Mouse (Mus musculus): Measurements from ENCODE around the gene Kcnmb3. TPM values are rescaled to one million over a fixed set of nuclear protein-coding genes. Genes with fewer than 3 reads are reported as not detected.

The Kcnmb3 gene
- polyA plus RNA-seq, 1 experiment from 2014 or later = 0.28 TPM

DNA sequence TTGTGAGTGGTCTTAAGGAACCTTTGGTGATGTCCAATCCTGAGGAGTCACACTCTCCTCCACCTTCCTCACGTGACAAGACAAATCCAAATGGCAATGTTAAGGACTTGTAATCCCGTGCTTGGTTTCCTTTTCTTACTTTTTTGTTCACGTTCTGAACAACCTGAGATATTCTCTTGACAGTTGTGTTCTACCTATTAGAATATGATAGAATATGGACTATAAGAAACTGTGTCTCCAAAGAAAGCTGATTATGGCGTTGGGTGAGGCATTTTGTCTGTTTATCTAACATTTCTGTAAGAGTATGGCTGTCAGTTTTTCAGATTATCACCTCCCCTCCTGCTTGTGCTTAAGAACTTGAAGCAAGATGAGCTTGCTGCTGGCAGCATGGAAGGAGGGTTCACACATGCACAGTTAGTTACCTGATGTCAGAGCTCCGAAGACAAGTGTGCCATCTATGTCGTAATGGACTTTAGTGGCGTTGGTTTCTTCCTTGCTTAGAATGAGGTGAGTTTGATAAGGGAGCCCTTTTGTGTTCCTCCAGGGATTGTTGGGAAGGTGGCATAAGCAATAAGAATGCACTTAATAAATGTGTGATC, 20.8 kb upstream of the Kcnmb3 start:
- DNase-seq (ENCODE audit: low spot score) = no peak
- H3K4me3 ChIP-seq (ENCODE audit: low read depth, low read length) = no peak overlapping the region
- no peaks in the 10 kb centered on the region for H3K27me3 ChIP-seq (ENCODE audit: control insufficient read depth, insufficient read depth, low read length)
- no peaks in the 10 kb centered on the region for H3K9me3 ChIP-seq (ENCODE audit: control insufficient read depth, low read length)
- ATAC-seq (ENCODE audit: insufficient number of reproducible peaks, low FRiP score, low TSS enrichment, low read depth) = no peak
- H3K4me1 ChIP-seq (ENCODE audit: control insufficient read depth, insufficient read depth, low read length) = no peaks in the 10 kb centered on the region
- no peak overlapping the region for H3K27ac ChIP-seq (replicated peaks; ENCODE audit: low read depth, low read length)
- H3K36me3 ChIP-seq (ENCODE audit: control insufficient read depth, insufficient read depth, low read length) = peaks cover 2% of the 10 kb centered on the region; the same call in 1 of the 2 replicates
- no peak overlapping the region for H3K9ac ChIP-seq (ENCODE audit: low read length)
- WGBS = 91% methylated on average over 7 of the region's 7 CpGs
- H3K4me2 ChIP-seq (ENCODE audit: low read depth, severe bottlenecking) = no peak overlapping the region

GRCm38 (mm10) chr3:32511191-32511550, 19.1 kb upstream of the Kcnmb3 start:
- no peak overlapping the region for H3K27ac ChIP-seq (replicated peaks; ENCODE audit: low read depth, low read length)
- DNase-seq (ENCODE audit: low spot score) = no peak
- H3K9ac ChIP-seq (ENCODE audit: low read length) = peak overlapping the region; percentile 92; the same call in 1 of the 2 replicates
- no peak for ATAC-seq (ENCODE audit: insufficient number of reproducible peaks, low FRiP score, low TSS enrichment, low read depth)
- no peaks in the 10 kb centered on the region for H3K36me3 ChIP-seq (ENCODE audit: control insufficient read depth, insufficient read depth, low read length)
- H3K27me3 ChIP-seq (ENCODE audit: control insufficient read depth, insufficient read depth, low read length) = no peaks in the 10 kb centered on the region
- H3K4me2 ChIP-seq (ENCODE audit: low read depth, severe bottlenecking) = peak overlapping the region; percentile 57
- peak overlapping the region; percentile 70 for H3K4me3 ChIP-seq (ENCODE audit: low read depth, low read length)
- 7% methylated on average over 13 of the region's 13 CpGs for WGBS
- H3K9me3 ChIP-seq (ENCODE audit: control insufficient read depth, low read length) = no peaks in the 10 kb centered on the region
- no peaks in the 10 kb centered on the region for H3K4me1 ChIP-seq (ENCODE audit: control insufficient read depth, insufficient read depth, low read length)

- no peaks in the 10 kb centered on the region for H3K4me1 ChIP-seq (ENCODE audit: control insufficient read depth, insufficient read depth, low read length)
- under 1% methylated on average over 57 of the region's 69 CpGs for whole genome bisulfite sequencing
- H3K4me3 ChIP-seq (ENCODE audit: low read depth, low read length) = peak overlapping the region; percentile 70
- H3K9ac ChIP-seq (ENCODE audit: low read length) = peak overlapping the region; percentile 92
- ATAC-seq (ENCODE audit: insufficient number of reproducible peaks, low FRiP score, low TSS enrichment, low read depth) = peak; percentile 93
- no peaks in the 10 kb centered on the region for H3K9me3 ChIP-seq (ENCODE audit: control insufficient read depth, low read length)
- H3K4me2 ChIP-seq (ENCODE audit: low read depth, severe bottlenecking) = peak overlapping the region; percentile 57
- H3K36me3 ChIP-seq (ENCODE audit: control insufficient read depth, insufficient read depth, low read length) = no peaks in the 10 kb centered on the region
- peak overlapping the region; percentile 62 for H3K27ac ChIP-seq (replicated peaks; ENCODE audit: low read depth, low read length)
- no peaks in the 10 kb centered on the region for H3K27me3 ChIP-seq (ENCODE audit: control insufficient read depth, insufficient read depth, low read length)
- DNase-seq (ENCODE audit: low spot score) = peak; percentile 99
Measured at GRCm38 (mm10) chr3:32510375-32511190, 18.6 kb upstream of the Kcnmb3 start.

- peak within 1 kb of the TSS; percentile 70 for H3K4me3 ChIP-seq (ENCODE audit: low read depth, low read length)
- no peaks in the 10 kb centered on the region for H3K4me1 ChIP-seq (ENCODE audit: control insufficient read depth, insufficient read depth, low read length)
- H3K4me2 ChIP-seq (ENCODE audit: low read depth, severe bottlenecking) = peak within 1 kb of the TSS; percentile 57
- ATAC-seq (ENCODE audit: insufficient number of reproducible peaks, low FRiP score, low TSS enrichment, low read depth) (peak; percentile 1; the same call in 1 of the 2 replicates), DNase-seq (ENCODE audit: low spot score) (no peak)
- H3K27ac ChIP-seq (replicated peaks; ENCODE audit: low read depth, low read length) = peak within 1 kb of the TSS; percentile 62
- peak within 1 kb of the TSS; percentile 92 for H3K9ac ChIP-seq (ENCODE audit: low read length)
- no peaks in the 10 kb centered on the region for H3K36me3 ChIP-seq (ENCODE audit: control insufficient read depth, insufficient read depth, low read length)
- H3K27me3 ChIP-seq (ENCODE audit: control insufficient read depth, insufficient read depth, low read length) = no peaks in the 10 kb centered on the region
- WGBS = 8% methylated on average over 24 of the region's 24 CpGs
- H3K9me3 ChIP-seq (ENCODE audit: control insufficient read depth, low read length) = no peaks in the 10 kb centered on the region
Measured at GRCm38 (mm10) chr3:32509496-32510374, 17.7 kb upstream of the Kcnmb3 start, which contains the start of gene Zfp639. Gene Zfp639 (plus strand): TSS chr3:32510259.

DNA sequence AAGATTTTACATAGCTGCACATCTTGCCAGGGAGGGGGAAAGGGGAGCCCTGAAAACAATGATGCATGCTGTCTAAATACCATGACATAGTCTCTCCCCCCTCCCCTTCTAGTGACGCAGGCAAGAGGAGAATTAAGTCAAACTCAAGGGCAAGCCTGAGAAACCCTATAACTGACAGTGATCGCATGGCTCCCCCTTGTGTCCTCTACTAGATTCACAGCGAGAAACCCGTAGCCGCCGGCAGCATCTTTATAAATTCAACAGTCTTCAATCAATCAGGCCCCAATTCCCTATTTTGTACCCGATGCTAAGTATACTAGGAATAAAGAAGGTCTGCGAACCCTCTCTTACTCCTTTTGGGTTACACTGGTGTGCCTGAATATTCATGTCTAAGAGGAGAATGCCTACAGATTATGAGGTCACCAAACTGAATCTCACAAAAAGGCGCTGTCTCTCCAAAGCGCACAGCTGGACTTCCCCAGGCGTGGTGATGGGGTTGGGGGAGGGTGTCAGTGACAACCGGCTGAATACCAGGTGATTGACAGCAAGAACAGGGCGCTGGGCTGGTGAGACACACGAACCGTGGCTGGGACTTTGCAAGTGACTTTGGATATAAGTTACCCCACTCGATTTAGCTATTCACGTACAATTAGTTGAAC, 16.8 kb upstream of the Kcnmb3 start:
- no peaks in the 10 kb centered on the region for H3K27me3 ChIP-seq (ENCODE audit: control insufficient read depth, insufficient read depth, low read length)
- H3K4me2 ChIP-seq (ENCODE audit: low read depth, severe bottlenecking) = peak overlapping the region; percentile 29
- no peak overlapping the region for H3K4me3 ChIP-seq (ENCODE audit: low read depth, low read length)
- H3K4me1 ChIP-seq (ENCODE audit: control insufficient read depth, insufficient read depth, low read length) = no peaks in the 10 kb centered on the region
- H3K36me3 ChIP-seq (ENCODE audit: control insufficient read depth, insufficient read depth, low read length) = no peaks in the 10 kb centered on the region
- no peak overlapping the region for H3K27ac ChIP-seq (replicated peaks; ENCODE audit: low read depth, low read length)
- H3K9ac ChIP-seq (ENCODE audit: low read length) = no peak overlapping the region
- H3K9me3 ChIP-seq (ENCODE audit: control insufficient read depth, low read length) = no peaks in the 10 kb centered on the region
- 4% methylated on average over 17 of the region's 17 CpGs for WGBS
- ATAC-seq (ENCODE audit: insufficient number of reproducible peaks, low FRiP score, low TSS enrichment, low read depth) (no peak), DNase-seq (ENCODE audit: low spot score) (peak; percentile 80)

DNA sequence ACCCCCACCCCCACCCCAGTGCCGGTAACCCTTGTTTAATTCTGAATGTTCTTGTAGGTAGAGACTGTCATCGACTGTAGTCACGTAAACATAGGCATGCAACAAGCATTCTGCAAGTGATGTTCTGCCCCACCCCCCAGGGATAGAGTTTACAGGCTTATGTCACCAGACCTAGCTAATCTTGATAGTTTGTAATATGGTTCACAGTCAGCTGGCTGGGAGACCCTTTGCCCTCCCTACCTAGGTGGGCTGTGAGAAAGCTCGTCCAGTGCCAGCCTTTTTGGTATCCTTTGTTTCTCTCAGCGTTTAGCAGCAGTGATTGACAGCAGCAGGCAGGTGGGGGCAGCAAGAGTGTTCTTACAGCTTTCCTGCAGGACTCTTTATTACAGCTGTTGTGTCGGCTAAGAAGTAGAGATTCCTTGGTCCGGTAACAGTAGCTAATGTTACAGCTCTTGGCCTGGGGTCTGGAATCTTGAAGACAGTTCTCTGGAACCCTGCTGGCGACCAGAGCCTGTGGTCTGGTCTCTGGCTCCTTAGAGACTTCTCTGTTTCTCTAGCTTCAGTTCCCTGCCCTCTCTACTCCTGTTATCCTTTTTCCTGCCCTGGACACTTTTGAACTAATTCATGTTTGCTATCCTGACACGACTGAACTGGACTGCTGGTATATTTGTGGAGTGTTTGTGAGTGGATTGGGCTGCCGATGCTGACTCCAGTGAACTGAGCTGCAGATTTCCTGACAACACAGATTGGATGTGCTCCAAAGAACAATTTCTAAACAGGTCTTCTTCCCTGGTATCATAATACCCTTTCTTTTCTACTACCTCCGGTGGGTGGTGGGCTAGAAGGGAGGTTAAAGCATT, 14.6 kb upstream of the Kcnmb3 start:
- WGBS = 66% methylated on average over 11 of the region's 11 CpGs
- H3K9ac ChIP-seq (ENCODE audit: low read length) = no peak overlapping the region
- no peak for DNase-seq (ENCODE audit: low spot score)

GRCm38 (mm10) chr3:32505841-32506240, 13.8 kb upstream of the Kcnmb3 start:
- 83% methylated on average over 3 of the region's 3 CpGs for WGBS
- Histone ChIP-seq H3K4me2 (ENCODE audit: low read depth, severe bottlenecking) (no peak overlapping the region), H3K9me3 (ENCODE audit: control insufficient read depth, low read length) (no peaks in the 10 kb centered on the region), H3K27me3 (ENCODE audit: control insufficient read depth, insufficient read depth, low read length) (no peaks in the 10 kb centered on the region), H3K9ac (ENCODE audit: low read length) (no peak overlapping the region), H3K4me1 (ENCODE audit: control insufficient read depth, insufficient read depth, low read length) (no peaks in the 10 kb centered on the region), H3K27ac (replicated peaks; ENCODE audit: low read depth, low read length) (no peak overlapping the region), H3K4me3 (ENCODE audit: low read depth, low read length) (no peak overlapping the region), H3K36me3 (ENCODE audit: control insufficient read depth, insufficient read depth, low read length) (no peaks in the 10 kb centered on the region)
- DNase-seq (ENCODE audit: low spot score) = no peak
- ATAC-seq (ENCODE audit: insufficient number of reproducible peaks, low FRiP score, low TSS enrichment, low read depth) = no peak

More for the DNA sequence above, 14.6 kb upstream of the Kcnmb3 start:
- Histone ChIP-seq H3K4me2 (ENCODE audit: low read depth, severe bottlenecking) (no peak overlapping the region), H3K4me1 (ENCODE audit: control insufficient read depth, insufficient read depth, low read length) (no peaks in the 10 kb centered on the region), H3K36me3 (ENCODE audit: control insufficient read depth, insufficient read depth, low read length) (no peaks in the 10 kb centered on the region), H3K9me3 (ENCODE audit: control insufficient read depth, low read length) (no peaks in the 10 kb centered on the region), H3K27me3 (ENCODE audit: control insufficient read depth, insufficient read depth, low read length) (no peaks in the 10 kb centered on the region), H3K27ac (replicated peaks; ENCODE audit: low read depth, low read length) (no peak overlapping the region), H3K4me3 (ENCODE audit: low read depth, low read length) (no peak overlapping the region)
- no peak for ATAC-seq (ENCODE audit: insufficient number of reproducible peaks, low FRiP score, low TSS enrichment, low read depth)

Data from limb, embryonic 11.5 days (tissue).